Mouse (Mus musculus) adrenal gland, adult 18-20 months (tissue): Measurements from ENCODE around the gene Elmo1. TPM values are rescaled to one million over a fixed set of nuclear protein-coding genes. Genes with fewer than 3 reads are reported as not detected.

ENCODE experiments used
- DNase-seq, 2 experiments: peaks; one replicate each; pipeline ENCODE4 v3.0.0; 2021 to 2022; ENCODE audit warnings: low spot score in 2 of 2
- total RNA-seq, 2 experiments: library from RNA; stranded (reverse); gene quantifications; 1 replicate in 1 of 2; 2 replicates in 1 of 2; pipeline ENCODE4 v1.2.3; 2021

The Elmo1 gene
- total RNA-seq, 2 experiments from 2014 or later = 8.9 to 14.4 TPM

- DNase-seq = no peak
Measured at GRCm38 (mm10) chr13:20118909-20119308, 28.5 kb downstream of the Elmo1 start.

GRCm38 (mm10) chr13:20120723-20121122 is 30.3 kb downstream of the Elmo1 start:
- DNase-seq = no peak

GRCm38 (mm10) chr13:20121385-20122043 is 31.1 kb downstream of the Elmo1 start:
- no peak for DNase-seq

- DNase-seq = no peak
Measured at GRCm38 (mm10) chr13:20123975-20124374, 33.6 kb downstream of the Elmo1 start.

GRCm38 (mm10) chr13:20124965-20125364 is 34.6 kb downstream of the Elmo1 start:
- DNase-seq = no peak

- DNase-seq = no peak
Measured at GRCm38 (mm10) chr13:20125845-20126244, 35.4 kb downstream of the Elmo1 start.

- no peak for DNase-seq
Measured at GRCm38 (mm10) chr13:20127553-20127952, 37.2 kb downstream of the Elmo1 start.

GRCm38 (mm10) chr13:20128097-20128496 is 37.7 kb downstream of the Elmo1 start:
- no peak for DNase-seq

GRCm38 (mm10) chr13:20130731-20131130 is 40.3 kb downstream of the Elmo1 start:
- no peak for DNase-seq

GRCm38 (mm10) chr13:20131322-20131997 is 41.1 kb downstream of the Elmo1 start:
- no peak for DNase-seq

GRCm38 (mm10) chr13:20131998-20132371 is 41.6 kb downstream of the Elmo1 start:
- DNase-seq = no peak

GRCm38 (mm10) chr13:20133602-20134394 is 43.4 kb downstream of the Elmo1 start:
- DNase-seq = no peak

GRCm38 (mm10) chr13:20134395-20135225 is 44.2 kb downstream of the Elmo1 start:
- no peak for DNase-seq

GRCm38 (mm10) chr13:20136753-20137152 is 46.4 kb downstream of the Elmo1 start:
- no peak for DNase-seq

GRCm38 (mm10) chr13:20138466-20138865 is 48.1 kb downstream of the Elmo1 start:
- DNase-seq = no peak

GRCm38 (mm10) chr13:20139060-20139459 is 48.7 kb downstream of the Elmo1 start:
- no peak for DNase-seq

- no peak for DNase-seq
Measured at GRCm38 (mm10) chr13:20139825-20140665, 49.6 kb downstream of the Elmo1 start.

- no peak for DNase-seq
Measured at GRCm38 (mm10) chr13:20142637-20143036, 52.2 kb downstream of the Elmo1 start.

GRCm38 (mm10) chr13:20146848-20147247 is 56.5 kb downstream of the Elmo1 start:
- no peak for DNase-seq

- DNase-seq = no peak
Measured at GRCm38 (mm10) chr13:20147736-20148135, 57.3 kb downstream of the Elmo1 start.
